Mouse (Mus musculus): ENCODE measurements around the gene Adam19. TPM values are rescaled to one million over a fixed set of nuclear protein-coding genes. Genes with fewer than 3 reads are reported as not detected.
"Not testable (repeated sequence)": the region's sequence is repeated elsewhere in the genome, so short reads cannot be mapped to it uniquely, and the experiment has no call there.

Adam19 gene
- polyA plus RNA-seq, 1 experiment, result 14.0 TPM

DNA sequence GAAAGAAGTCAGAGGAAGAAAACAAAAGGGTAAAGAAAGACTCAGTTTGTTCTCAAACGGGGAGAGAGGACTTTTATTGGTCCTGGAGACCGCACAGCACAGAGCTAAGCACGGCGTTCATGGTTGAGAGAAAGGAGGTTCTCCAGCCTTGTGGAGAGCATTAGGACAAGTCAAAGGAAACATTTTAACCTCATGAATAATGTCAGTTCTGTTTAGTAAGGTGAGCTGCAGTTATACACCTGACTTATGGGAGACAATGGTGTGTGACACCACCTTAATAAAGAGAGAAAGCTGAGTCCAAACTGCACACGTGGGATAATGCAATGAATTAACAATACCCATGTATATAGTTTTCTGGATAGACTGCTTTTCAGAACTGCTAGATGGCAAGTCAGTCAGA lies 11.0 kb upstream of the Adam19 start:
- TF ChIP-seq CEBPB (IDR thresholded peaks at IDR 0.05; ENCODE audit: low read depth) (no peak), MYOG (IDR thresholded peaks at IDR 0.05; ENCODE audit: control insufficient read depth, extremely low read depth, insufficient read length) (no peak), CTCF (IDR thresholded peaks at IDR 0.05; ENCODE audit: control insufficient read depth, insufficient read depth, insufficient read length) (no peak), MYOD1 (IDR thresholded peaks at IDR 0.05; ENCODE audit: control insufficient read depth, insufficient read length, low read depth) (no peak), FOSL1 (IDR thresholded peaks at IDR 0.05; ENCODE audit: insufficient read depth, low read length, poor library complexity, severe bottlenecking) (no peak), USF1 (IDR thresholded peaks at IDR 0.05; ENCODE audit: low read depth) (no peak), MAX (IDR thresholded peaks at IDR 0.05) (no peak)
- Histone ChIP-seq H3K36me3 (ENCODE audit: control insufficient read depth, insufficient read depth) (no peaks in the 10 kb centered on the region), H3ac (ENCODE audit: control insufficient read depth, insufficient read length, low read depth) (no peak overlapping the region), H3K4me3 (ENCODE audit: insufficient read depth, poor library complexity, severe bottlenecking) (no peak overlapping the region), H3K27me3 (ENCODE audit: control insufficient read depth, insufficient read depth, insufficient read length) (no peaks in the 10 kb centered on the region), H3K79me3 (ENCODE audit: low read depth) (no peaks in the 10 kb centered on the region), H3K79me2 (ENCODE audit: control insufficient read depth, insufficient read depth) (no peaks in the 10 kb centered on the region)

DNA sequence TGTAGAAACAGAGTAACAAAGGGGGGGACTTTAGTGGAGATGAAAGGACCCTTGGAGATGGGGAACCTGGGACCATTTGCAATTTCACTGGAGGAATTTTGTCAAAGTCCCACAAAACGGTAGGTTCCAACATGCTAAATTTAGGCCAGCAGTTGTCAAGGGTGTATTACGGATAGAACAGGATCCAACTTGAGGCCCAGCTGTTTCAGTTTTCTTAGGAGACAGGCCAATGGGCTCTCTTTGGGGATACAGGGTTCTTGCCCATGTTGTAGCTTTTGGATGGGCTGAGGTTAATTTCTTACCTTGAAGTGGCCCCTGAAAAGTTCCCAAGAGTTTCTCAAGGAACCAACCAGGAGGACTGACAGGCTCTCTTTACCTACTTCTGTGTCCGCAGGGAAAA lies 8.5 kb upstream of the Adam19 start:
- H3K79me3 ChIP-seq (ENCODE audit: low read depth), result no peaks in the 10 kb centered on the region
- H3ac ChIP-seq (ENCODE audit: control insufficient read depth, insufficient read length, low read depth), result no peak overlapping the region
- H3K36me3 ChIP-seq (ENCODE audit: control insufficient read depth, insufficient read depth), result no peaks in the 10 kb centered on the region
- TF ChIP-seq MYOD1 (IDR thresholded peaks at IDR 0.05; ENCODE audit: control insufficient read depth, insufficient read length, low read depth) (no peak), MYOG (IDR thresholded peaks at IDR 0.05; ENCODE audit: control insufficient read depth, extremely low read depth, insufficient read length) (no peak), FOSL1 (IDR thresholded peaks at IDR 0.05; ENCODE audit: insufficient read depth, low read length, poor library complexity, severe bottlenecking) (no peak), MAX (IDR thresholded peaks at IDR 0.05) (no peak), CTCF (IDR thresholded peaks at IDR 0.05; ENCODE audit: control insufficient read depth, insufficient read depth, insufficient read length) (no peak), CEBPB (IDR thresholded peaks at IDR 0.05; ENCODE audit: low read depth) (no peak), USF1 (IDR thresholded peaks at IDR 0.05; ENCODE audit: low read depth) (no peak)
- no peak overlapping the region for H3K4me3 ChIP-seq (ENCODE audit: insufficient read depth, poor library complexity, severe bottlenecking)
- no peaks in the 10 kb centered on the region for H3K27me3 ChIP-seq (ENCODE audit: control insufficient read depth, insufficient read depth, insufficient read length)
- no peaks in the 10 kb centered on the region for H3K79me2 ChIP-seq (ENCODE audit: control insufficient read depth, insufficient read depth)

DNA sequence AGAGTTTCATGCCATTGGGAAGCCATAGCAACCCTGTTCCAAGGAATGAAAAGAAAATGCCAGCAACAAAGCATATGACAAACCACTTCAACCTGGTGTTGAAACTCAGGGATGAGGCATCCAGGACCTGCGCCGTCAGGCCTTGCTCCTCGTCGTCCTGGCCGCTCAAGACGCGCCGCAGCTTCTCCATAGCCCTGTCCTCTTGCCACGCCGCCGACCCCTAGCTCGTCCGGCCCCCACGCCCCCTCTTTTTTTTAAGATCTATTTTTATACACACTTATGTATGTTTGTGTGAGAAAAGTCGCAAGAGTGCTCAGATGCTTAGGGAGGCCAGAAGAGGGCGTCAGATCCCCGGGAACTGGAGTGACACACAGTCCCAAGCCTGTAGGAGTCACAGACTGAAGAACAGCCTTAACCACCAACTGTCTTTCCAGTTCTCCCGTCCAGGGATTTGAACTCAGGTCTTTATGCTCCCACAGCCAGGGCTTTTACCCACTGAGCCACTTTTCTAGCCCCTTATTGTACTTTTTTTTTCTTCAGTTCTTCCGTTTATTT lies 3.6 kb upstream of the Adam19 start, which contains the start of gene Gm12166:
TSS of gene Gm12166 (minus strand) at position 217 of the 555 bp plus-strand sequence.
- H3K4me3 ChIP-seq (ENCODE audit: insufficient read depth, poor library complexity, severe bottlenecking); H3ac ChIP-seq (ENCODE audit: control insufficient read depth, insufficient read length, low read depth); H3K27me3 ChIP-seq (ENCODE audit: control insufficient read depth, insufficient read depth, insufficient read length); H3K79me3 ChIP-seq (ENCODE audit: low read depth); H3K36me3 ChIP-seq (ENCODE audit: control insufficient read depth, insufficient read depth): not testable (repeated sequence)
- peak; percentile 10 for TF ChIP-seq CTCF (IDR thresholded peaks at IDR 0.05; ENCODE audit: control insufficient read depth, insufficient read depth, insufficient read length)
- peaks cover 11% of the 10 kb centered on the region for H3K79me2 ChIP-seq (ENCODE audit: control insufficient read depth, insufficient read depth)

DNA sequence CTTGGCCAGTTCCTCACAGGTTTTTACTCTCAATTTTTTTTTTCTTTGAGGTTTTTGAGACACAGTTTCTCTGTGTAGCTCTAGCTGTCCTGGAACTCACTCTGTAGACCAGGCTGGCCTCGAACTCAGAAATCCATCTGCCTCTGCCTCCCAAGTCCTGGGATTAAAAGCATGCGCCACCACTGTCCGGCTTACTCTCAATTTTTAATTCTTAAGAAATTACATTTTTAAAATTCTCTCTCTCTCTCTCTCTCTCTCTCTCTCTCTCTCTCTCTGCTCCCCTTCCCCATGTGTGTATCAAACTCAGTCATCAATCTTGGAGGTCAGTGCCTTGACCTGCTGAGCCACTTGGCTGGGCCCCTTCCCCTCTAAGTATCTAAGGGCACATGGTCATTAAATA lies 2.3 kb upstream of the Adam19 start:
- not testable (repeated sequence) for H3K79me3 ChIP-seq (ENCODE audit: low read depth); H3ac ChIP-seq (ENCODE audit: control insufficient read depth, insufficient read length, low read depth); H3K36me3 ChIP-seq (ENCODE audit: control insufficient read depth, insufficient read depth); H3K27me3 ChIP-seq (ENCODE audit: control insufficient read depth, insufficient read depth, insufficient read length); H3K4me3 ChIP-seq (ENCODE audit: insufficient read depth, poor library complexity, severe bottlenecking)
- H3K79me2 ChIP-seq (ENCODE audit: control insufficient read depth, insufficient read depth), result peaks cover 20% of the 10 kb centered on the region

DNA sequence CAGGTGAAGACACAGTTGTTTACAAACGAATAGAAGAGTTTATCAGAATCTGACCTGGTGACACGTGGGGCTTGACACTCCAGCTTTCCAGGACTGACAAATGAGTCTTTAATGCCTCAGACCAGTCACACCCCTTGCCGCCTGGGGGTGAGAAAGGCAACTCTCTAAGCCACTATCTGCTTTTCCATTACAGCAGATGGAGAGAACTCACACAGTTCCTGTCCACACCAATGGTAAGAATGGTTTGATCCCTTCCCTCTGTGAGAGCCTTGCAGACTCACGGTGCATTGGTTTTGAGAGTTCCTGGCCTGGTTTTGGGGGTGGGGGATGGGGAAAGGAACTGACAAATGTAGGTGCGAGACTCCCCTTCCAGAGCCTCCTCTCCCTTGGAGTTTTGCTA lies 1.5 kb upstream of the Adam19 start:
- no peaks in the 10 kb centered on the region for H3K36me3 ChIP-seq (ENCODE audit: control insufficient read depth, insufficient read depth)
- H3K79me2 ChIP-seq (ENCODE audit: control insufficient read depth, insufficient read depth), result peaks cover 28% of the 10 kb centered on the region
- H3K27me3 ChIP-seq (ENCODE audit: control insufficient read depth, insufficient read depth, insufficient read length), result no peaks in the 10 kb centered on the region
- H3K79me3 ChIP-seq (ENCODE audit: low read depth), result peaks cover 1% of the 10 kb centered on the region
- H3K4me3 ChIP-seq (ENCODE audit: insufficient read depth, poor library complexity, severe bottlenecking), result no peak overlapping the region
- H3ac ChIP-seq (ENCODE audit: control insufficient read depth, insufficient read length, low read depth), result no peak overlapping the region
- TF ChIP-seq CEBPB (IDR thresholded peaks at IDR 0.05; ENCODE audit: low read depth), result no peak
- TF ChIP-seq USF1 (IDR thresholded peaks at IDR 0.05; ENCODE audit: low read depth), result no peak
- no peak for TF ChIP-seq MYOG (IDR thresholded peaks at IDR 0.05; ENCODE audit: control insufficient read depth, extremely low read depth, insufficient read length)
- TF ChIP-seq MAX (IDR thresholded peaks at IDR 0.05), result no peak
- no peak for TF ChIP-seq MYOD1 (IDR thresholded peaks at IDR 0.05; ENCODE audit: control insufficient read depth, insufficient read length, low read depth)
- no peak for TF ChIP-seq FOSL1 (IDR thresholded peaks at IDR 0.05; ENCODE audit: insufficient read depth, low read length, poor library complexity, severe bottlenecking)
- TF ChIP-seq CTCF (IDR thresholded peaks at IDR 0.05; ENCODE audit: control insufficient read depth, insufficient read depth, insufficient read length), result no peak

DNA sequence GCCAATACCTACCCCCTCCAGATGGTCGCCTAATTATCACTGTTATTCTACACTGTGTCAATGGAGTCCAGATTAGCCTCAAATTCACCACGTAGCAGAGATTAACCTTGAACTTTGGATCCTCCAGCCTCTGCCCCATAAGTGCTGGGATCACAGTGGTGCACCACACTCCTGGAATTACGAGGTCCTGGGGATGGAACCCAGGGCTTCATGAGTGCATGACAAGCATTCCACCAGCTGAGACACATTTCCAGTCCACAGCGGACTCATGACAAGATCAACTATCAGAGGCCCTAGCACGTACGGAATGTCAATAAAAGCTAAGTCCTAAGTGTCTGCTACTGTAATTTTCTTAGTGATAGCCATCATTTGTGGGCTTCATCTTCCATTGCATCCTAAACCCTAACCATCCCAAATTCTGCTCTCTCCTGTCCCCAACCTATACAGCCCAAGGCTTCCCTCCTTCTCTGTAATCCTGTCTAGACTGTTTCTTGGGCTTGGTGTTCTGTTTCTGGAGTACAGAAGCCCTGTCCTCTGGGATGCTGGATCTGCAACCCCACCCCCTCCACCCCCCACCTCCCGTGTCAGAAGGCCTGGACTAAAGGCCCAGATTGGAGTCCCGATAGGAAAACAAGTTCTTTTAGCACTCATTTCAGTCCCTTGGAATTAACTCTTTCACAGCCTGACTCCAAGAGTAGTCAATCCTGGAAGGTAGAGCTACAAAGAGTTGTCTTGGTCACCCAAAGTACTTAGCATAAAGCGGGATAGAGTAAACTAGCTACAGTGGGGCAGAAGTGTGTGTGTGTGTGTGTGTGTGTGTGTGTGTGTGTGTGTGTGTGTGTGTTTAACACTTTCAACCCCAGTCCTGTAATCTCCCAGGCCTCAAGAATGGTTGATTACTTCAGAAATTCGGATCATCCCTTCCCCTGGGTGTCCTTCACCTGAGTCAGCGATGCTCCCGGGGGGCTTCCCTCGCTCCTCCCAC lies 589 bp upstream of the Adam19 start:
- Histone ChIP-seq H3K36me3 (ENCODE audit: control insufficient read depth, insufficient read depth) (no peaks in the 10 kb centered on the region), H3K4me3 (ENCODE audit: insufficient read depth, poor library complexity, severe bottlenecking) (peak overlapping the region; percentile 57), H3K79me2 (ENCODE audit: control insufficient read depth, insufficient read depth) (peaks cover 36% of the 10 kb centered on the region), H3K27me3 (ENCODE audit: control insufficient read depth, insufficient read depth, insufficient read length) (no peaks in the 10 kb centered on the region), H3K79me3 (ENCODE audit: low read depth) (peaks cover 1% of the 10 kb centered on the region), H3ac (ENCODE audit: control insufficient read depth, insufficient read length, low read depth) (no peak overlapping the region)
- TF ChIP-seq MYOD1 (IDR thresholded peaks at IDR 0.05; ENCODE audit: control insufficient read depth, insufficient read length, low read depth) (no peak), MAX (IDR thresholded peaks at IDR 0.05) (no peak)

Measured in C2C12 (cell line).